Mouse (Mus musculus): ENCODE data around the gene Nfatc3.

GRCm38 (mm10) chr8:106123443-106123842 lies 64.8 kb downstream of the Nfatc3 start:
- no peak for TF ChIP-seq CTCF (IDR thresholded peaks at IDR 0.05; ENCODE audit: low read depth, low read length)
- no peak for TF ChIP-seq POLR2A (IDR thresholded peaks at IDR 0.05; ENCODE audit: borderline replicate concordance, low read depth, low read length)

Measured in bone marrow macrophage, adult 2 months (primary cell).